Mouse (Mus musculus): ENCODE results near the gene Miga1.

Gene Miga1

DNA sequence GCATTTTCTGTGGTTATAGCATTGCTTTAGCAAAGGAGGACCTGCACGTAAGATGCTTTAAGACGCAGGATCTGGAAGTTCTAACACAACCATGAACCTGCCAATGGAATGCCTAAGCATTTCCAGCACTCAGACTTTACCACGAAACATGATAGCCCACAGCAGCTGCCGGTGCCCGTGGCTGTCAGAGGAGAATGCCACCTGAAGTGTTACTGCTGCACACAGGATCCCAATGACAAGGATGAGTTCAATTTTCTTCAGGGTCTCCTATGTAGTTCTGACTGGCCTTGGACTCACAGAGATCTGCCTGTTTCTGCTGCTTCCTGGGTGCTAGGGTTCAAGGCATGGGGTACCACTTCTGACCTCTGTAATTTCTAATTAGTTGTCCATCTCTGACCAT, 55.4 kb downstream of the Miga1 start:
- no peak for DNase-seq

DNA sequence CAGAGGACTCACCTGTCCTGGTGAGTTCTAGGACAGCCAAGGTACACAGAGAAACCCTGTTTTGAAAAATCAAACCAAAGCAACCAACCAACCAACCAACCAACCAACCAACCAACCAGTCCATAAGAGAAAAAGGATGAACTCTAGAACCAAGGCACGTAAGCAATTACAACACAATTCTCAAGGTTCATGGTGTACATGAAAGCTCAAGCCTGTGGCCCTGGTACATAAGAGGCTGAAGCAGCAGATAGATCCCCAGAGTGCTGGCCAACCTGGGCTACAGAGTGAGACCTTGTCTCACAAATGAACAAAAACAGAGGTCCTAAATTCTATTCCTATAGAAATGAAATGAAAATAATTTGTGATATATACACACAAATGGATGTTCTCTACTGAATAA, 55.9 kb downstream of the Miga1 start:
- no peak for DNase-seq

DNA sequence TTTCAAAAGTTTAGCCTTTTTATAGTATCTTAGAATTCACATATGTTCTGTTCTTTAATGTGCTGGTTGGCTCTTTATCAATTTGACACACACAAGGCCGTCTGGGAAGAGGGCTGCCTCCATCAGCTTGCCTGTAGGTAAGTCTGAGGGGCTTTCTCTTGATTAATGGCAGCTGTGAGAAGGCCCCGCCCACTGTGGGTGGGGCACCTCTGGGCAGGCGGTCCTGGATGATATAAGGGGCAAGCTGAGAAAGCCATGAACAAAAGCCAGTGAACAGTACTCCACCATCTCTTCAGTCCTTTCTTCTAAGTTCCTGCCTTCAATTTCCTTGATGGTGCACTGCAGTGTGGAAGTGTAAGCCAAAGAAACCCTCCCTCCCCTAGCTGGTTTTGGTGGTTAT, 58.1 kb downstream of the Miga1 start:
- DNase-seq: no peak

DNA sequence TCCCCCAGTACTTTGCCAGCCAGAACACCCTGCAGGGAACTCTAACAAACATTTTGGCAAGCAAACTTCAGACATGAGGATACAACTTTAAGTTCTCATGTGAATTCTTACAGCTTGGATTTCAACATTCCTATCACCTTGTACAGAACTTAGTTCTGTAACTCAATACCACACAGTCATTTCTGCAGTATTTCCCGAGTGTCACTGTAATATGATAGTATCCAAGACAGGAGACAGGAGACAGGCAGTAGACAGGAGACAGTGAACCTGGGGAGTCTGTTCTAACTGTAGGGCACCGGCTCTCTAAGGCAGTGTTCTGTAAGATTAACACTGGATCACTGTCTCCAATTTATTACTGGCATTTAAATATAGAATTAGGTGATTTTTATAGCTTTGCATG, 61.8 kb downstream of the Miga1 start:
- no peak for DNase-seq

DNA sequence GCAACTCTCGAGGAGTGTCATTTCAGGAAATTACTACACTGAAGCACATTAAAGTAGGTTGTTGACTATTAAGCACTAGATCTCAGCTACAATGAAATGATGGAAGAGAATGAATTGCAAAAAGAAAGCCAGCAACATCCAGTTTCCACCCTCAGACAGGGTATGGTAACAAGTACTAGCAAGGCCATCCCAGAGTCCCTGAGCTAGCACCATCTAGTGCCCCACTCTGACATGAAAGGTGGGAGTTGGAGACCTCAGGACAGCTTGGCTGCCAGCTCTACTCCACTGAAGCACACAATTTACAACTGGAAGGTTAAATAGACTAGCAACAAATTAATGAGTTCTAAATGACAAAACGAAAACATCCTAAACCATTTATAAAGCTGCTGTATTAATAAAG, 62.3 kb downstream of the Miga1 start:
- no peak for DNase-seq

DNA sequence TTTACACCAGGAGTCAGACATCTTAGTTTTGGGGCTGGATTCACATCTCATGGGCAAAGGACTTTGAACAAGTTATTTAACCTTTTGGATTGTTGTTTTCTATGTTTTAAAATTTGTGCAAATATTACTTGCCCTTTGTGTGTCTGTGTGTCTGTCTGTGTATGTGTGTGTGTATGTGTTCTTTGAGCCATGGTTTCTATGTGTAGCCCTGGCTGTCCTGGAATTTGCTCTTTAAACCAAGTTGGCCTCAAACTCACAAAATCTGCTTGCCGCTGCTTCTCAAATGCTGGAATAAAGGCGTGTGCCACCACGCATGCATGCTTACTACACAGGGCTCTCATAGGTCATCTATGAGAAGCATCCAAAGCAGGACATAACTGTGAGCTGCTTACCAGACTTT, 63.3 kb downstream of the Miga1 start:
- no peak for DNase-seq

DNA sequence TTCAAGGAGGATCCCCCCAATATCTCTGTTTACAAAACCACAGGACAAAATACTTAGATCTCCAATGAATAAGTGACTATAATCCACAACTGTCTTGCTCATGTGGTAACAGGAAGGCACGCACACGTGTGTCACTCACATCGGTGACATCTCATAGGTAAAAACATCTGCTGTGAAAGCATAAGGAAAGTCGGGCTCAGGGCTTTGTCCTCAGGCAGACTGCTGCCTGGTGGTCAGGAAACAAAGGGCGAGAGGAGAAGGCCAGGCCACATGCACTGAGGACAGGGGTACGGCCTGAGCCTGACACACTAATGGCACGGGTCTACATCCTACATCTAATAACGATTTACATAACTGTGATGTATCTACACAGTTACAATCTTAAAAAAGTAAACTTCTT, 65.2 kb downstream of the Miga1 start:
- DNase-seq: no peak

DNA sequence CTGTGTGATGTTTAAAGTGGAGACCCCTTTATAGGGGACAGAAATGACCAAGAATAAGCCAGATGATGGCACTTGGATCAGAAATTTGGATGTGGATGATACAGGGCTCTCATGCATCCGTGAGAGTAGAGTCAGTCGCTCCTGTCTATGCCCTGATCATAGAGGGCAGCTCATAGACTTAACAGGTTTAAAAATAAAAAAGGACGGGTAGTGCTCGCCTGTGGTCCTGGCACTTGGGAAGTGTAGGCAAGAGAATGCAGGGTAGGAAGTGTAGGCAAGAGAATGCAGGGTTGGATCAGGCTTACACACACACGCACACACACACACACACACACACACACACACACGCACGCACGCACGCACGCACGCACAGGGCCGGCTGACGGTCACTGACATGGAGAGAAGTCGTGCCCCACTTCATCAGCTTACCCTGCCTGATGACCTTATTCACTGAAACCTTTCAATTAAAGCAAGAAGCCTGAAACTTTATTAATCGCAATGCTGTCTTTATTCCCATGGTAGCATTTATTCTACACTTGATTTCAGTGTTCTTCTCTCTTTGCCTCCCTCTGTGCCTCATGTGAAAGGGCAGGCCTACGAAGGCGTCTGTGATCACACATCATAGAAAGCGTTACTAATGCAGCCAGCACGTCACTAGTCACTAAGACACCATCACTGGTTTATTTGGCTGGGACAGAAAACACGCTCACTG, 67.1 kb downstream of the Miga1 start:
- no peak for DNase-seq

DNA sequence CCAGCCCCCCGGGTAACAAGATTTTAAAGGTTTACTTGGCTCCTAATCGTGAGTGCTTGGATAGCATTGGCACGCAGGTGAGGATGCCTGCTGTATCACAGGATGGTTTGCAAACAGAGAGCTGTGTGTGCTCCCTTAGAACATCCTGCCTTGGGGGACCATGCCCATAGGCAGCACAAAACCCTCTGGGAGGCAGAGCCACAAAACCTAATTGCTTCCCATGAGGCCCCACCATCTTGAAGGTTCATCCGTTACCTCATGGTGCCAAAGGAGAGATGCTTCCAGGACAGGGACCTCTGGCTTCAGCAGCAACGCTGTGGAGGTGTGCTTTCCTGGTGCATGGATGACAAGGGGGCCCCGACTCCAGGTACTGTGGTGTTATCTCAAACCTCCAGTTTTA, 68.3 kb downstream of the Miga1 start:
- no peak for DNase-seq

DNA sequence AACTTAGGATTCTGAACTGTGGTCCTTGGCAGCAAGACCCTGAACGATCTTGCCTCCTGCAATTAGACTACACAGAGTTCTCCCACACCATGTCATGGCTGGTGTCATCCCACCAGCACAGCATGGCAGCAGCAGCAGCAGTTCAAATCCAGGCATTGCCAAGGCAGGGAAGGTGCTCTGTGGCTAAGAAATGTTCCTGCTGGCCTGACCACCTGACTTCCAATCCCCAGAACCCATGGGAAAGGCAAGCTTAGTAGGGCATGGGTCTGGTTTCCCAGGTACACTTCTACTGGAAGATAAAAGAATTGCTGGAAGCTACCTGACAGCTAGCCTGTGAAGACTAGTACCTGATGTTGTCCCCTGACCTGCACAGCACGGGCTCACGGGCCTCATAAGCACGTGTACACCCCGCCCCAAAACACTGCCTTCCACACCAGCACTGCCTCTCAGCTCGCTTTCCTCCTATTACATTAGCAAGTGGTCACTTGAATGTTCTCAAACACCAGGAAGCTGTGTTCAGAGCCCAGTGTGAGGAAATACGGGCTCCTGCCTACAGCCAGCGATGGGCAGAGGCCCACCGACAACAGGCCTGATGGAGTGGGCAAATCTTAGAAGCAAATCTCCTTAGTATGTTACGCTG, 69.0 kb downstream of the Miga1 start:
- no peak for DNase-seq

DNA sequence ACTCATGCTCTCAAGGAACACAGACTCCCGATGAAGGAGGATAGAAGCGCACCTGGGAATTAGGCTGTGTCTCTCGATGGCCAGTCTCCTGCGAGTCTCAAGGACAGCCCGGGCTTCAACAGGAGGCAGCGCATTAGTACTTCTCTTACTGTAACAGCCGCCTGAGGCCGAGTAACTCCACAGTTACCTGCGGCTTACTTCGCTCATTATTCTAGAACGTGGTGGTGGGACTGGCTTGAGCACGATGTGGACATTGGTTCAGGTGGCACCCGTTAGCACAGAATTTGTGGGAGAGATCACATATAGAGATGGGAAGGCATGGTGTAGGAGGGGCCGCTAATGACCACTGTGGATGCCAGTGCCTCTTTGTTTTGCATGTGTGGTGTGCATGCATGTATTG, 72.1 kb downstream of the Miga1 start:
- DNase-seq: no peak

DNA sequence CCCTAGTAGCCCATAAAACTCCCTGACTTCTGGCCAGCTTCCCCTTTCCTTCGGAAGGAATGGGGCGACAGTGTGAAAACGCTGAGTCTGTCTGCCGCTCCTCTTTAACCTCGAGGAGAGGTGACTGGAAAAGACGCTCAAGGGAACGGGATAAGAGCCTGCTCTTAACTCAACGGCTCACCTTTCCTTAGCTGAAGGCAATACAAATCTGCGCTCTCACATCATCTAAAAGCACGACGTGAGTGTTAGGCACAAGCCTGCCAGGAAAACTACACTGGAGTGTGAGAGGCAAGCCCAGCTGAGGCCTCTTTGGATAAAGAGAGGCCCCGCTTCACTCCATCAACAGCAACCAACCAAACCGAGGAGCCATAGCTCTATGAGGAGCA, 74.2 kb downstream of the Miga1 start, which contains the start of gene Nexn:
Gene Nexn (minus strand): TSS at position 315 of the 386 bp plus-strand sequence.
- DNase-seq: no peak

DNA sequence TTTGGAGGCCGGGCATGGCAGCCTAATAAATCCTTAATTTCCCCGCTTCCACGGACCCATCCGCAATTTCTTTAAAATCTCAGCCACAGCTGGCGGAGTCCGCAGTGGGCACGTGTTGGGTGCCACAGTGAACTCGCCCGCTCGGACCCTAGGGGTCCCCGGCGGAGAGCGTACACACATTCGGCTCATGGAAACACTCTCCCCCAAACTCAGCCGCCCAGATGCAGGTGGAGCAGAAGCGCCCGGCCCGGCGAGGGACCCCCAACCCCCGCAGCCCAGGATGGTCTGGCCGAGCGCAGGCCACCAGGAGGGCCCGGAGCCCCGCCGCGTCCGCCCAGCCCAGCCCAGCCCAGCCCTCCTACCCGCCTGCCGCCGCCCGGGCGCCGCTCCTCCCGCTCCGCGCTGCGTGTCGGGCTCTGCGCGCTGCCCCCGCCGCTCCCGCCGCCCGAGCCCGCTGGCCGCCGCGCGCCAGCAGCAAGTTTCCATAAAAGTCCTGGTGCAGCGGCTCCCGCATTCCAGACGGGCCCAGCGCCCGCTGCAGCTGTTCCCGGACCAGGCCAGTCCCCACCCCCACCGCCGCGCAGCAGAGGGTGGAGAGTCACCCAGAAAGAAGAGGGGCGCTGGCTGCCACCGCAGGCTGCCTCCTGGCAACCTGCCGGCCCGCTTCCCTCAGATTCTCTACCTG, 74.7 kb downstream of the Miga1 start:
- DNase-seq: peak; percentile 41

DNA sequence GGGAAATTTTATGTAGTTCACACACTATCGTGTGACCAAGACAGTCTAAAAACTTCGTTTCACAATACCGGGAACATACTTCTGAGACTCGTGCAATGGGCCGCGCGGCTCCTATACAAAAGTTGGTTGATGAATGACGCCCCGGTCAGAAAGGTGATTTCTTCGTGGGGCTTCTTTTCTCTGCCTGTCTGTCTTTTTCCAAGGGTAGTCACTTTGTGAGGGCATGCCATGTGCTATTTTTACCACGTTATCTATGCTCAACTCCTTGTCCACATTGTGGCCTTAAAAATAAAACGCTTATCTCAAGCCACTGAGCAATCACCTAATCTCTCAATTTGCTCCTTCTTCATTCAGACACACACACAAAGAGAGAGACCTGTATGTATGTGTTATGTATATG, 75.4 kb downstream of the Miga1 start:
- no peak for DNase-seq

DNA sequence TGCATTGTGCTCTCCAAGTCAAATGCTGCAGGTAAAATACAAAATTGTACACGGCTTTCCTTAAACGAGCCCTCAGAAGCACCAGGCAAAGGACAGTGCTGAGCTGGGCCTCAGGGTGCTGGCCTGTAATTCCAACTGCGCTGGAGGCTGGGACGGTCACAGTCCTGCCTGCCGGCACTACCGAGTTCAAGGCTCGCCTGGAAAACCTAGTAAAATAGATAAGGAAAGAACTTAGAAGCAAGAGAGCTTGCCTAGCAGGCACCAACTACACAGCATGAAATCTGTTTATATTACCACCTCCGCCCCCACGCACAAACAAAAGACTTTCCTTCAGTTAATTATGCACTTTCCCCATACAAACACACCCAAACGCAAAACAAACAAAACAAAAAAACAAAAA, 75.8 kb downstream of the Miga1 start:
- DNase-seq: no peak

DNA sequence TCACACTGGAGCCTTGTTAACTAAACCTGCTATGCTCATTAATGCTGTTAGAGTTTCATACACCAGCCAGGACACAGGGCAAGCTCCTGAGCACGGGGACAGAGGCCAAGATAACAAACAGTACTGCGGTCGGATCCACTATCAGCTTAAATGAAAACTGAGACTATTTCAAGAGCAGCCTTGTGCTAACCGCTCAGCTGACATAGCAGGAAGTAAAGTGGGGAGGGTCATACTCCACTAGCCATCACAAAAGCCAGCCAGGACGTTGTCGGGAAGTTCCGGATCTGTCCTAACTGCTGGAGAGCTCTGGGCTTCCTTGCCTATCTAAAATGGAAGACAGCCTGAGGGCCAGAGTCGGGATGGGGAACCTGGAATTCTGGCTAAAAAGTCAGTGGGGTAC, 78.3 kb downstream of the Miga1 start:
- no peak for DNase-seq

DNA sequence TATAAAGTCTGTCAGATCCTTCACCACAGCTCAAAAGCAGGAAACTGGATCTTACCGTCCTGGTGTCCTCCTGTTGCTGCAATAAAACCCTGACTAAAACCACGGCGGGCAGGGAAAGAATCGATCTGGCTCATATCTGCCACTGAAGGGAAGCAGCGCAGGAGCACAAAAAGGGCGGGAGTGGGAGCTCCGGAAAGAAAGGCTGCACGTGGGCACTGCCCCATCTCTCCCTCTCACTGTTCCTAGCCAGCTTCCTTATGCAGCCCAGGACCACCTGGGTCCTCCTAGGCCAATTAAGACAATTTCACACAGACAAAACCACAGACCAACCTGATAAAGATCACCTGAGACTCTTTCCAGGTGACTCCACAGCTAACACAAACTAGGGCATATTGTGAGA, 78.8 kb downstream of the Miga1 start:
- DNase-seq: no peak

DNA sequence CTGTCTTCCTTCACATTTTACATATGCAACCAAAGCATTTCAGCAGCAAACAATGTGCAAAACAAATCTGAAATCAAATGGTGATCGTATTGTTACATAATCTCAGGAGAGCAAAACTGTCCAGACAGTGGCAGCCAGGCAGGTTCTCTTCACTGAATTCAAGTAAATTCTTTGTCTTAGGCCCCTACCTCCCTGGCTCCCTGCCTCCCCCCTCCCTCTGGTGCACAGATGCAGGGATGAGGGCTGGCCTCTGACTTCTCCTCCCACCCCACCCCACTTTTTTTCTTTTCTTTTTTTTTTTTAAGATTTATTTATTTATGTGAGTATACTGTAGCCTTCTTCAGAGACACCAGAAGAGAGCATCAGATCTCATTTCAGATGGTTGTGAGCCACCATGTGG, 79.8 kb downstream of the Miga1 start:
- no peak for DNase-seq

DNA sequence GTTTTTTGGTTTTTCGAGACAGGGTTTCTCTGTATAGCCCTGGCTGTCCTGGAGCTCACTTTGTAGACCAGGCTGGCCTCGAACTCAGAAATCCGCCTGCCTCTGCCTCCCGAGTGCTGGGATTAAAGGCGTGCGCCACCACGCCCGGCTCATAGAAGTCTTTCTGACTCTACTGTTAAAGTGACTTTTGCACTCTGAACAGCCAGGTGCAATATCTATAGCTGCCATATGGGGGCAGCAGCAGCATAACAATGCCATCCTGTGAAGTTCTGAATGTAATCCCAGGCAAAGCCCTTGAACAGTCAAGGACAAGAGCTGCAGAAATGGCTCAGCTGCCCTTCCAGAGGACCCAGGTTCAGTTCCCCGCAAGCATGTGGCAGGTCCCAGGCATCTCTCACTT, 80.8 kb downstream of the Miga1 start:
- peak; percentile 56 for DNase-seq

DNA sequence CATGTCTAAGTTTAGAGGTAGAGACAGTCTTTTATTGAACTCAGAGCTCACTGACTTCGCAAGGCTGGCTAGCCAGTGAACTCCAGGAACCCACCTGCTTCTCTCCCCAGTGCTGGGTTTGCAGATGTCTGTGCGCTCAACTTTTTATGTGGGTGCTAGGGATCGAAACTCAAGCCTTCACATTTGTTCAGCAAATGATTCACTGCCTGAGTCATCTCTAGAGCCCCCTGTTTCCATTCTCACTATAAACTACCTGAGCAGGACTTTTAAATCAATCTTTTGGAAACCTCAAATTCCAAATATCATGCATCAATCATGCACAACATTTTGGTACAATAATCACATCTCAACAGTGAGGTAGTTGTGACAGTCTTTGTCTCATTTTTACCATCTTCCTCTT, 82.7 kb downstream of the Miga1 start:
- DNase-seq: no peak

DNA sequence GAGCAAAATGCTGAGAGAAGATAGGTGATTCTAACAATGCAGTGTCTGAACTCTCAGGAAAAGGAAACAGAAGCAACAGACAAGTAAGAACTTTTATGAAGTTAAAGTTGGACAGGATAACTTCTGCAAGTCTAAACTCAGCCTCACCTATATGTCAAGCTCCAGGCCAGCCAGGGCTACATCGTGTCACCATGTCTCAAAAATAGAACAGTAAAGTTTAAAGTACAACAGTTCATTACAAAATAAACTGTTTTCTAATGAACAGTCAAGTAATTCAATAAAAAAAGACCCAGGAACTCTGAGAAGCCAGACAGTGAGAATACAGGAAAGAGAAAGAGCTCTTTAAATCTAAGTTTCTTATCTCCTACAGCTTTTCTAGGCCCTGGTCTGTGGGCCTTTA, 89.7 kb downstream of the Miga1 start:
- no peak for DNase-seq

DNA sequence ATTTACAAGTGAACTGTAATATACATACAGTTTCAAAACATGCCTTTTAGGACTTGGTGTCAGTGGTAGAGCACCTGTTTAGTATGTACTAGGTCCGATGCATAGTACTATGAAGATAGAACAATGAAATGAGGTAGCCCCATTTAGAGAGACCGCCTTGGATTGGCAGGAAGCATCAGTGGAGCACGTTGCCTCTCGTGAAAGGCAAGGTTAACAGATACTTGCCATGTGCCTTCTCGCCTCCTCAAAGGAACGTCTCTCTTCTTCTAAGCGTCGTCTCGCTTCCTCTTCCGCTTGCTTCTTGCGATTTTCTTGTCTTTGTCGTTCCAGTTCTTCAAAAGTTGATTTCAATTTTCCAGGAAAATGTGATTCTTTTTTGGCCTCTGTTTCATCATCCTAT, 92.5 kb downstream of the Miga1 start:
- no peak for DNase-seq

DNA sequence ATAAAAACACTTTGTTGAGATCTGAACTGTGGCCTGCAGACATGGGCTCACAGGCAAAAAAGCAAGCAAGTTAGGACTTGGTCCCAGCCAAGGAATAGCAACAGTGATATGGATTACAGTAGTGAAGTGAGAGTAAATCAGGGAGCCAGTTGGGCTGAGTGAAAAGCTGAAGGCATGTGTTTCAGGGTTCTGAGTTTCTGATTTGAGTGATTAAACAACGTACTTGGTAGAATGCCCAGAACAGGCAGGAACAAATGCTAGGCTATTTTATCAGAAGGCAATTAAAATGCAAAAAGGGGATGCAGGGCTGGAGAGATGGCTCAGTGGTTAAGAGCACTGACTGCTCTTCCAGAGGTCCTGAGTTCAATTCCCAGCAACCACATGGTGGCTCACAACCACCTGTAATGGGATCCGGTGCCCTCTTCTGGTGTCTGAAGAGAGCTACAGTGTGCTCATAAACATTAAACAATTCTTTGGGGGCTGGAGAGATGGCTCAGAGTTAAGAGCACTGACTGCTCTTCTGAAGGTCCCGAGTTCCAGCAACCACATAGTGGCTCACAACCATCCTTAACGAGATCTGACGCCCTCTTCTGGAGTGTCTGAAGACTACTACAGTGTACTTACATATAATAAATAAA, 94.8 kb downstream of the Miga1 start:
- no peak for DNase-seq

DNA sequence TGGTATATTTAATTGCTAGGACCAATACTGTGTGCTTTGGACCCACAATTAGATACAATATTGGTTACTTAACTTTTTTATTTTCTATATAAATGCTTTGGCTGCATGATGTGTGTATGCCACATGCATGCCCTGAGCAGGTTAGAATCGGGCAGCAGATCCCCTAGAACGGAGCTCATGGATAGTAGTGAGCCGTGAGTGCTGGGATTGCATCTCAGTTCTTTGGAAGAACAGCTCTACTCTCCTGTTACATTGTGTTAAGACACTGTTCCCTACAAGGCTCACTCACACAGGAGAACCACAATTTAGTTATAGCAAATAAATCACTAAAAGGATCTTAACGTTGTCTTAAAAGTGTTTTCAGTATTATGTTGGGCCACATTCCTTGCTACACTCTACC, 96.9 kb downstream of the Miga1 start:
- DNase-seq: no peak
